Mouse (Mus musculus) naive thymus-derived CD4-positive, alpha-beta T cell, adult 2 months (primary cell): ENCODE results near the gene Vmn1r44.
"Not testable (repeated sequence)": the region's sequence is repeated elsewhere in the genome, so short reads cannot be mapped to it uniquely, and the experiment has no call there.

Source experiments
- DNase-seq: peaks from one replicate; pipeline ENCODE4 v3.0.0-alpha.2; 2011; ENCODE audit warnings: low read depth

Vmn1r44 gene

DNA sequence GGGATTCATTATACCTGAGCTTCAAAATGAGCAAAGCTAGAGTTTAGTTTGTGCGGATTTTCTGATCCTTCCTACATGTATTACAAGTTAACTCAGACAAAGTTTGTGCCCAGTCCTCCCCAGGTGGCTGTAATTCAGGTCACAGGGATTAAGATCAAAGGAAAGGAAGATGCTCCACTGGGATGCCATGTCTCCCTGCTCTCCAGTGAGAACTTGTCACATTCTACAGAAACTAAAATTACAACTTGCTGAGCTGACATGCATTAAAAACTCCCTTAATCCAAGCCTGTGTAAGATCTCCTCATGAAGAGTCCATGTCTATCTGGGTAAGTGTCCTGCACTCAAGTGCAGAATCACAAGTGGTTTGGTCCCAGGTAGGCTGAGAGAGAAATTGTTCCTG is at the start of gene Vmn1r44:
Gene Vmn1r44 (plus strand): TSS at position 301 of the 400 bp plus-strand sequence.
- DNase-seq: no peak

DNA sequence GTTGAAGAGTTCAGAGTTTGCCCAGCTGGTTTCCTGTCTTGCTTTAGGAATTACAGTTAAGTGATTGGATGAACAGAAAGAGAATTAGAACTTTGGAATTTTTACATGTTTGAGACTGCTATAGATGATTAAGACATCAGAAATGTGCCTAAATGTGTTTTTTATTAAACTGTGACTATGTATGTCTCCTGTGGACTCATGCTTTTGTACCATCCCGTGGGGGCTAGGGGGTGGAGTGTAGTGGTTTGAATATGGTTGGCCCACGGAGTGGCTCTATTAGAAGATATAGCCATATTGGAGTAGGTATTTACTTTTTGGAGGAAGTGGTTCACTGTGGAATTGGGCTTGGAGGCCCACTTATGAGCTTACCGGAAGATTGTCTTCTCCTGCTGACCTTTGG is 25.9 kb upstream of the Vmn1r44 start:
- no peak for DNase-seq

DNA sequence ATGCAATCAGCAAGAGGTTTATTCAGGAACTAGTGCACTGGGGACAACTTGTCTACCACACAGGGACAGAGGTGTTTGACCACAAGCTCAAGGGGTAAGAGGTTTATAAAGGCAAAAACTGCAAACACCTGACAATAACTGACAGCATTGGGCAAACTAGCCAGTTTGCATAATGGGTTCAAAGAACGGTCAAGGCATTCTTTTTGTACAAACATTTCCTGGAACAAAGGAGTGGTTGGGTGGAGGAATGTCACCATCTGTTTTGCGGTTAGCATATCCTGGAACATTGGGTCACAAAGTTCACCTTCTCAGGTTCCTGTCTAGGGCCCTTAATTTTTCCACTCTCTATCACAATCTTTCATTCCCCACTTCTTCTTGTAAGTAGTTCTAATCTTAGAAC is 23.6 kb upstream of the Vmn1r44 start:
- DNase-seq: no peak

DNA sequence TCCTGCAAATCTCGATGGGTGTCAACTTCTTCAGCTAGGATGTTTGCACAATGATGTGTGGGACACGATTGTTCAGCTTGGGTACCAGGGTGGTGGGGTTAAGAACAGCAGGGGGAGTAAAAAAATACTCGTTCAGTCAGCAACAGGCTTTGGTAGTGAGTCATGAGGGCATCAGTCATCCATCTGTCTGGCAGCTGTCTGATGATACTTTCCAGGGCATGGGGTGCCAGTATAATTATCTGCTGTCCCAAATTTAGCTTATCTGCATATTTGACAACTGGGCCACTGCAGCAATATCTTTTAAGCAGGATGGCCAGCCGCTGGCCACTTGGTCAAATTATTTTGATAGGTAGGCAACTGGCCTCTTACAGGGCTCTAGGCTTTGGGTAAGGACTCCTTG is 19.7 kb upstream of the Vmn1r44 start:
- DNase-seq: no peak

DNA sequence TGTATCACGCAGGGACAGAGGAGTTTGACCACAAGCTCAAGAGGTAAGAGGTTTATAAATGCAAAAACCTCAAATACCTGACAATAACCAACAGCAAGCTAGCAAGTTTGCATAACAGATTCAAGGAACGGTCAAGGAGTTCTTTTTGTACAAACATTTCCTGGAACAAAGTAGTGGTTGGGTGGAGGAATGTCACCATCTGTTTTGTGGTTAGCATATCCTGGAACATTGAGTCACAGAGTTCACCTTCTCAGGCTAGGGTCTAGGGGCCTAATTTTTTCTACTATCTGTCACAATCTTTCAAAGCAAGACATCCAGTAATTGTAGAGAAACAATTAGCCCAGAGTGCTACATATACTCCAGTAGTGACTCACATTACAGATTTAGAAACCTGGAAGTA is 16.2 kb upstream of the Vmn1r44 start:
- no peak for DNase-seq

DNA sequence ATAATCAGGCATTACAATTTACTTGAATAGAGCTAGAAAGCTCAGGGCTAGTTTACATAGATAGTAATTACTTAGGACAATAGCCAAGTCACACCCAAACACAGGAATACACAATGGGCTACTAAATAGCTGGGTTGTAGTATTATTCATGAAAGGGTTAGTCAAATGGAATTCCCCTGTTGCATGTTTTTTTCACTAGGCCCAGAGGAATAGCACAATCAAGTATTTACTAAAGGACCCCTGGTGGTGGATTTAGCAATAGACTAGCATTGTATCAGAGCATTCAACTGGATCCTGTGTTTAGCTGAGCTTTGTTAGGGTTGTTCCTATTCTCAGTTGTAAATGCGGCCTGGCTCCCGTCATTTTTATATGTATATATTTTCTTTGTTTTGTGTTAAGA is 15.5 kb upstream of the Vmn1r44 start:
- DNase-seq: no peak

DNA sequence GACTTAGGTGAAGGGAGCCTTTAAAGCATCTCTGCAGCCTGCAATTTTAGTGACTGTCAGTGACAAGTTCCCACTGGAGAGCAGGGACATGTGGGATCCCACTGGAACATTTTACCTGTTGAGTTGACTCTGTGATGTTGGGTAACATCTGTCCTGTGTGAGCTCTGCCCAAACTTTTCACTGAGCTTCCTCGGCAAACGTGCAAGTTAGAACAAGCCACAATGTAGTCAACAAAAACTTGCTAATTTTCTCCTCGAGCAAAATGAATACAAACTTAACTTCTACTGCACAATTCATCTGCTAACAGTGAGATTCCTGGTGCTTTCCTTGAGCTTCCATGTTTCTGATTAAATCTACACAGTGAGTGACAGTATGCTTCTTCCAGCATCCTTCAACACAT is 7.1 kb upstream of the Vmn1r44 start, which contains the start of the genes Vmn1r42 and Vmn1r43:
Gene Vmn1r42 (minus strand): TSS at position 101 of the 400 bp plus-strand sequence.
Gene Vmn1r43 (minus strand): TSS at position 101 of the 400 bp plus-strand sequence.
- not testable (repeated sequence) for DNase-seq

DNA sequence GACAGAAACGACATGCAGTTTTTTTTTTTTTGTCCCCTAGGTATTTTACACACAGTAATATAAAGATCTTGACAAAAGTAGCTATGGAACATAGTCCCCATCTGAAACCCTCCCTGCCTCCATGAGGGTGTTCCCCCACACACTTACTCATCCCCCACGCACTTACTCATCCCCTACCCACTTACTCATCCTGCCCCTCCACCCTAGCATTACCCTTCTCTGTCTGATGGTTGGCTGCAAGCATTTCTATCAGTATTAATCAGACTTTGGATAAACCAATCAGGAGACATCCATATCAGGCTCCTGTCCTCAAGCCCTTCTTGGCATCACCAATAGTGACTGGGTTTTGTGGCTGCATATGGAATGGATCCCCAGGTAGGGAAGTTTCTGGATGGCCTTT is 6.5 kb upstream of the Vmn1r44 start:
- no peak for DNase-seq

DNA sequence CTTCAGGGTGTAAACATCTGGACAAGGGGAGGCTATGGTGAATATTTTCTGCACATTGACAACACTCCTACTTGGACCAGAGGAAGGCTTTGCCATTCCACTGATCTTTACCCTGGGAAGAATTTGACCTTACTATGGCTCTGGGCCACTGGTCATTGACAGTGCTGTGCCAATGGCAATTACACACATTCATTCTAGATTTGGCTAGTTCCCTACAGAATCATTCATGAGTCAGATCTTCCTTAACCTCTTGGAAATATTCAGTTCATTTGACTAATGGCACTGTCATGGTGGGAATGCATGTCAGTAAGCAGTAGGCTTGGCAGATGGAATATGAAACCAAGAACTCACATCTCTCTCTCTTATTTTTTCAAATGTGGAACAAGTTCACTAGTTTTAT is 2.6 kb upstream of the Vmn1r44 start:
- DNase-seq: no peak

DNA sequence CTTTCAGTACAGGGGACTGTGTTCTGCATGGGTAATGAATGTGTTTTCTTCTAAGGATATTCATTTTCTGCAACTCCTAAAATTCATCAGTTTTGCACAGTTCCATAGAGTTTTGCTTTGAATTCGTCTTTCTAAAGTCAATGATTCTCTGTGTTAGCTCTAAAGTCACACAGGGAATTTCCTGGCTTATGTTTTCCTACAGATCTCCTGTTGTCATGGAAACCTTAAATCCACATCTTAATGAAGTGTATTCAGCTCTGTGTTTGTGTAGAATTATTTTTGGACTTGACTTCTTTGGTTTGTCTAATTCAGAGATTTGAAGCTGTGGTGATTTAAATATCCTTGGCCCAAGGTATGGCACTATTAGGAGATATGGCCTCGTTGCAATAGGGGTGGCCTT is 352 bp downstream of the Vmn1r44 start:
- no peak for DNase-seq

DNA sequence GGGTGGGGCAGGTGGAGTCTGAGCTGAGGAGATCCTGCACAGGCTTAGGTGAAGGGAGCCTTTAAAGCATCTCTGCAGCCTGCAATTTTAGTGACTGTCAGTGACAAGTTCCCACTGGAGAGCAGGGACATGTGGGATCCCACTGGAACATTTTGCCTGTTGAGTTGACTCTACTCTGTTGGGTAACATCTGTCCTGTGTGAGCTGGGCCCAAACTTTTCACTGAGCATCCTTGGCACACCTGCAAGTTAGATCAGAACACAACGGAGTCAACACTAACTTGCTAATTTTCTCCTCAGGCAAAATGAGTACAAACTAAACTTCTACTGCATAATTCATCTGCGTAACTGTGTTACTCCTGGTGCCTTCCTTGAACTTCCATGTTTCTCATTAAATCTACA is 57.0 kb downstream of the Vmn1r44 start, which contains the start of gene Vmn1r45:
Gene Vmn1r45 (minus strand): TSS at position 101 of the 400 bp plus-strand sequence.
- not testable (repeated sequence) for DNase-seq

DNA sequence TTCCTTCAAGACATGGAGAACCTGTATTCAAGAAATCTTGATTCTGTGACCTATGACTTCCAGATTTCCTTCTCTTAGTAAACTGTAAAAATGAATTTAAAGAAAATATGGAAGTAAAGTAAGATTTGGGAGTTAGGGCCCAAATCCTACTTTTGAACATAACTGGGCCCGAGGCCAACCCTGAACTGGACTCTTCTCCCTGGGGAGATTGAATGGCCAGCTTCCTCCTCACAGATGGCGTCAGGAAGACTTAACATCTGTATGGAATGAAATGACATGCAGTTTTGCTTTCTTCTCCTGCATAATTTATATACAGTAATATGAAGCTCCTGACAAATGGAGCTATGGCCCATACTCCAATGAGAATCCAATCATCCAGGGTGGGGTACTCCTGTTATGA is 57.5 kb downstream of the Vmn1r44 start:
- DNase-seq: no peak
